Mouse (Mus musculus) frontal cortex, adult 2 months (tissue): ENCODE measurements around the gene Mrtfb. TPM values are rescaled to one million over a fixed set of nuclear protein-coding genes. Genes with fewer than 3 reads are reported as not detected.
"Not testable (repeated sequence)": the region's sequence is repeated elsewhere in the genome, so short reads cannot be mapped to it uniquely, and the experiment has no call there.

ENCODE experiments used
- DNase-seq, 2 experiments: peaks; one replicate each; pipeline ENCODE4 v3.0.0; 2022; ENCODE audit warnings: low spot score in 1 of 2; ENCODE audit errors: extremely low spot score in 1 of 2
- polyA plus RNA-seq: library from polyadenylated mRNA; depleted of rRNA; stranded (reverse); fragments of >200 nt; gene quantifications from 2 replicates; pipeline ENCODE4 v1.2.3, GENCODE M21; 2012

The Mrtfb gene
- polyA plus RNA-seq, 1 experiment = 67.3 TPM

- no peak for DNase-seq
These were observed 13.1 kb downstream of the Mrtfb start for GRCm38 (mm10) chr16:13269426-13269825.

GRCm38 (mm10) chr16:13276258-13276657 lies 20.0 kb downstream of the Mrtfb start:
- no peak for DNase-seq

GRCm38 (mm10) chr16:13276709-13277399 lies 20.6 kb downstream of the Mrtfb start:
- DNase-seq = no peak

GRCm38 (mm10) chr16:13286425-13286824 lies 30.1 kb downstream of the Mrtfb start:
- not testable (repeated sequence) for DNase-seq

- DNase-seq = no peak
These were observed 41.6 kb downstream of the Mrtfb start for GRCm38 (mm10) chr16:13297860-13298259.

GRCm38 (mm10) chr16:13298991-13299390 lies 42.7 kb downstream of the Mrtfb start:
- no peak for DNase-seq

- no peak for DNase-seq
These were observed 49.9 kb downstream of the Mrtfb start for GRCm38 (mm10) chr16:13306065-13306695.

GRCm38 (mm10) chr16:13310096-13310683 lies 53.9 kb downstream of the Mrtfb start:
- DNase-seq = no peak

- DNase-seq = no peak
These were observed 55.1 kb downstream of the Mrtfb start for GRCm38 (mm10) chr16:13311374-13311773.

- DNase-seq = no peak
These were observed 56.9 kb downstream of the Mrtfb start for GRCm38 (mm10) chr16:13313096-13313719.

- DNase-seq = no peak
These were observed 67.5 kb downstream of the Mrtfb start for GRCm38 (mm10) chr16:13323751-13324150.

GRCm38 (mm10) chr16:13326622-13327021 lies 70.3 kb downstream of the Mrtfb start:
- no peak for DNase-seq

GRCm38 (mm10) chr16:13328646-13329045 lies 72.4 kb downstream of the Mrtfb start:
- DNase-seq = no peak

GRCm38 (mm10) chr16:13329640-13330039 lies 73.4 kb downstream of the Mrtfb start:
- DNase-seq = no peak

GRCm38 (mm10) chr16:13330221-13330659 lies 74.0 kb downstream of the Mrtfb start:
- no peak for DNase-seq

- DNase-seq = no peak
These were observed 75.6 kb downstream of the Mrtfb start for GRCm38 (mm10) chr16:13331898-13332297.

- no peak for DNase-seq
These were observed 76.3 kb downstream of the Mrtfb start for GRCm38 (mm10) chr16:13332536-13332935.

GRCm38 (mm10) chr16:13333781-13334341 lies 77.6 kb downstream of the Mrtfb start:
- no peak for DNase-seq

GRCm38 (mm10) chr16:13336503-13337230 lies 80.4 kb downstream of the Mrtfb start:
- DNase-seq = no peak

GRCm38 (mm10) chr16:13338094-13338493 lies 81.8 kb downstream of the Mrtfb start:
- no peak for DNase-seq
